Mouse (Mus musculus) CD4-positive naive resting alpha-beta T cell, adult 57 days (primary cell): ENCODE data around the gene Vmn2r69. TPM values are rescaled to one million over a fixed set of nuclear protein-coding genes. Genes with fewer than 3 reads are reported as not detected.

ENCODE experiments used
- total RNA-seq: library from RNA; stranded (reverse); gene quantifications from one replicate; pipeline ENCODE4 v1.2.4, GENCODE M21; 2023

The Vmn2r69 gene
- total RNA-seq: not detected

GRCm38 (mm10) chr7:85415820-85416219 is at the start of gene Vmn2r69:
Gene Vmn2r69, minus strand, starts transcription at chr7:85415920.

Other genes with a start within 250 kb of the Vmn2r69 start
- gene Vmn2r68, start 178.1 kb downstream of the Vmn2r69 start, total RNA-seq: not detected
- gene Vmn2r71, start 147.2 kb upstream of the Vmn2r69 start, total RNA-seq: not detected
- not detected for gene Vmn2r70, start 153.3 kb upstream of the Vmn2r69 start, total RNA-seq